Mouse (Mus musculus) liver, adult 2 months (tissue): Measurements from ENCODE around the gene Ascc3.

ENCODE experiments used
- CTCF ChIP-seq: fragments of 200-500 bp; IDR thresholded peaks from 2 replicates; pipeline ENCODE4 v1.5.1; 2011; ENCODE audit warnings: low read depth, low read length, control low read depth
- POLR2A ChIP-seq: fragments of 200-500 bp; IDR thresholded peaks from 2 replicates; pipeline ENCODE4 v1.6.1; 2011; ENCODE audit warnings: low read length, control low read depth; ENCODE audit not compliant: insufficient read depth; ENCODE audit errors: extremely low read depth

DNA sequence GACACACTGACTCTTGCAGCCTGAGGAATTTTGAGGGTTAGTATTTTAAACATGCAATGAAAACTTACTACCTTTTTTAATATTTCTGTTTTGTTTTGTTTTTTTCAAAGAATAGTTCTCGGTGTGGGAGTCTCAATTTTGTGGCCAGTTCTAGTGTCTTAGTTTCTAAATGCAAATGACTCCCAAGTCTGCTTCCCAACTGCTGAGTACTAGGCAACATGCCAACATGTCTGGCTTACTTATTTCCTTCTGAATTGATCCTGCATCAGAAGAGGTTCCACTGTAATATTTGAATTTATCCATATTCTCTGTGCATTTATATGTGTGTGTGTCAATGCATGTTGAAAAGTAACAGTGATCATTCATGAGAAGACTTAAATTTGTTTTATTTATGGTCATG is 119.3 kb downstream of the Ascc3 start:
- no peak for TF ChIP-seq CTCF
- no peak for TF ChIP-seq POLR2A
